Mouse (Mus musculus) neural tube, embryonic 11.5 days (tissue): ENCODE measurements around the gene Tenm4. TPM values are rescaled to one million over a fixed set of nuclear protein-coding genes. Genes with fewer than 3 reads are reported as not detected.
A peak's percentile ranks its signal among the peaks of the same experiment; 100 is the strongest.

Experiments used
- ATAC-seq: fragments of 200-750 bp; cut with Nextera tagmentation; 2 replicates; pipeline ENCODE4 v1.8.0; 2017; ENCODE audit warnings: moderate number of reproducible peaks, mild to moderate bottlenecking, moderate TSS enrichment, moderate library complexity; ENCODE audit not compliant: insufficient read depth, low FRiP score, low TSS enrichment
- DNase-seq: peaks from one replicate; pipeline ENCODE4 v3.0.0-alpha.2; 2015; ENCODE audit warnings: low spot score
- H3K27ac ChIP-seq: fragments of 300-500 bp; sonication (generic); 2 replicates; pipeline ENCODE4 v1.5.1; 2014; ENCODE audit warnings: low read depth, mild to moderate bottlenecking, low read length
- H3K27me3 ChIP-seq: fragments of 300-500 bp; sonication (generic); 2 replicates; pipeline ENCODE4 v1.6.1; 2014; ENCODE audit warnings: mild to moderate bottlenecking, low read length, mixed read lengths; ENCODE audit not compliant: control insufficient read depth, insufficient read depth
- H3K36me3 ChIP-seq: fragments of 300-500 bp; sonication (generic); 2 replicates; pipeline ENCODE4 v1.6.1; 2014; ENCODE audit warnings: mild to moderate bottlenecking, low read length, moderate library complexity, mixed read lengths; ENCODE audit not compliant: control insufficient read depth, insufficient read depth
- H3K4me1 ChIP-seq: fragments of 300-500 bp; sonication (generic); 2 replicates; pipeline ENCODE4 v1.6.1; 2014; ENCODE audit warnings: low read length, mixed read lengths; ENCODE audit not compliant: control insufficient read depth, insufficient read depth
- H3K4me2 ChIP-seq: fragments of 300-500 bp; sonication (generic); 2 replicates; pipeline ENCODE4 v1.6.1; 2014; ENCODE audit warnings: low read depth, mild to moderate bottlenecking, moderate library complexity
- H3K4me3 ChIP-seq: fragments of 300-500 bp; sonication (generic); 2 replicates; pipeline ENCODE4 v1.5.1; 2014; ENCODE audit warnings: low read depth, low read length
- H3K9ac ChIP-seq: fragments of 300-500 bp; sonication (generic); 2 replicates; pipeline ENCODE4 v1.6.1; 2014; ENCODE audit warnings: mild to moderate bottlenecking, low read length
- H3K9me3 ChIP-seq: fragments of 300-500 bp; sonication (generic); 2 replicates; pipeline ENCODE4 v1.6.1; 2016; ENCODE audit warnings: low read length; ENCODE audit not compliant: control insufficient read depth
- WGBS: fragments of 180-500 bp; shearing (Covaris S2); extraction: QIAGEN DNeasy Blood & Tissue Kit; methylation state at CpG from one replicate; pipeline ENCODE4 v1.1.7; 2014; 5-methylcytosine and 5-hydroxymethylcytosine counted together
- polyA plus RNA-seq: library from polyadenylated mRNA; unstranded; fragments of >200 nt; fragmentation: Nextera tagmentation; extraction: Ambion mirVana; gene quantifications from 2 replicates; pipeline ENCODE4 v1.2.1, GENCODE M21; 2014

The Tenm4 gene
- polyA plus RNA-seq, 1 experiment from 2014 or later, result 32.7 TPM

- H3K27me3 ChIP-seq, result no peaks in the 10 kb centered on the region
- H3K4me3 ChIP-seq, result no peak overlapping the region
- no peak overlapping the region for H3K9ac ChIP-seq
- no peak overlapping the region for H3K4me2 ChIP-seq
- no peak for ATAC-seq
- H3K36me3 ChIP-seq, result peaks cover 3% of the 10 kb centered on the region; the same call in 1 of the 2 replicates
- WGBS, result 82% methylated on average over 18 of the region's 18 CpGs
- H3K27ac ChIP-seq, result no peak overlapping the region
- no peak for DNase-seq
- no peaks in the 10 kb centered on the region for H3K9me3 ChIP-seq
- H3K4me1 ChIP-seq, result peaks cover 15% of the 10 kb centered on the region
Measured at GRCm38 (mm10) chr7:96887088-96887654, 716.1 kb downstream of the Tenm4 start.

- no peak for DNase-seq
- Histone ChIP-seq H3K36me3 (peaks cover 6% of the 10 kb centered on the region), H3K27me3 (no peaks in the 10 kb centered on the region), H3K27ac (0 out of 2 replicates have a peak overlapping the region, but pooled peaks have one; percentile 29), H3K9me3 (no peaks in the 10 kb centered on the region), H3K4me3 (no peak overlapping the region), H3K4me1 (peaks cover 15% of the 10 kb centered on the region), H3K4me2 (no peak overlapping the region), H3K9ac (no peak overlapping the region)
- ATAC-seq, result no peak
- 88% methylated on average over 18 of the region's 18 CpGs for WGBS
Measured at GRCm38 (mm10) chr7:96889061-96890034, 718.3 kb downstream of the Tenm4 start.

GRCm38 (mm10) chr7:96890035-96890621 is 719.1 kb downstream of the Tenm4 start:
- 15% methylated on average over 7 of the region's 7 CpGs for WGBS
- Histone ChIP-seq H3K27me3 (no peaks in the 10 kb centered on the region), H3K27ac (0 out of 2 replicates have a peak overlapping the region, but pooled peaks have one; percentile 29), H3K9ac (no peak overlapping the region), H3K9me3 (no peaks in the 10 kb centered on the region), H3K4me3 (no peak overlapping the region), H3K4me1 (peaks cover 15% of the 10 kb centered on the region), H3K4me2 (no peak overlapping the region), H3K36me3 (peaks cover 10% of the 10 kb centered on the region)
- ATAC-seq (peak; percentile 49; the same call in 1 of the 2 replicates), DNase-seq (peak; percentile 57)

DNA sequence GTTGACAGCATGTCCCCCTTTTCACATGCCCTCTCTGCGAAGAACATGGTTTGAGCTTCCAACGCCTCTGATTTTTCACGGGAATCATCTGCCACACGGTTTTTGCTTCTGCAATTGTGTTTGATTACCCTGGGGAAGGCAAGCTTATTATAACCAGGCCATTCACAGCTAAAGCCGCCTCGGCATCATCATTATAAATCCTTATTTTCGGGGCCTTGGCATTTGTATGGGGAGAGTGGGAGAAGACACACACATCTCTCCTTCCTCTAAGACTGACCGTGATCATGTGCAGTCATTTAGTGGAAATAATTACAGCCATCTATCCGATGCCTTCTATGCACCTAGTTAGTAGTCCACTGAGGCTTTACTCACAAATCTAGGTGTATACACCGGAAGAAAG is 719.9 kb downstream of the Tenm4 start:
- no peak for DNase-seq
- Histone ChIP-seq H3K4me3 (no peak overlapping the region), H3K27ac (0 out of 2 replicates have a peak overlapping the region, but pooled peaks have one; percentile 44), H3K9me3 (no peaks in the 10 kb centered on the region), H3K4me1 (peaks cover 15% of the 10 kb centered on the region), H3K9ac (no peak overlapping the region), H3K36me3 (peaks cover 13% of the 10 kb centered on the region), H3K27me3 (no peaks in the 10 kb centered on the region), H3K4me2 (no peak overlapping the region)
- no peak for ATAC-seq
- 72% methylated on average over 10 of the region's 10 CpGs for WGBS

DNA sequence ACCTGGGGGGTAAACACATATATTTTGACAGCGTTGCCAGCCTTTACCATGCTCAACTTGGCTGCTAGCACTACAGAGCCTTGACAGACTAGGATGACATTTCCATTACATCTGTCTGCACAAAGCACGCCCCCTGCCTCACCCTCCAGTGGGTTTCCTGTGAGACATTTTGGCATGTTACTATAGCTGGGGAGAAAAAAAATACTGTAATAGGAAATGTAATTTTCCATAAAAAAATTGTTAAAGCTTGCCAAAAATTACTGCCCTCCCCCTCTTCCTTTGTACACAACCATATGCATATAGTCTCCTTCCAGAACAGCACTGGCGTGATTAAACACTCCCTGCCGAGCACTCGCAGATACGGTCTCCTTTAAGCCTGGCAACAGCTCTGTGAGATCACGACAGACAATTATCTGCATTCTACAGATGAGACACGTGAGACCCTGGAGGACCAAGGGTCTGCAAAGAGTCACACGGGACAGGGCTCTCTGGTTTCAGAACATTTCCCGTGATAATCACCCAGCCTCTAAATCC is 728.1 kb downstream of the Tenm4 start:
- Histone ChIP-seq H3K27me3 (no peaks in the 10 kb centered on the region), H3K36me3 (peaks cover 11% of the 10 kb centered on the region), H3K4me1 (no peaks in the 10 kb centered on the region), H3K27ac (no peak overlapping the region), H3K4me2 (no peak overlapping the region), H3K9ac (no peak overlapping the region), H3K9me3 (no peaks in the 10 kb centered on the region), H3K4me3 (no peak overlapping the region)
- ATAC-seq, result no peak
- no peak for DNase-seq
- 76% methylated on average over 10 of the region's 10 CpGs for WGBS

DNA sequence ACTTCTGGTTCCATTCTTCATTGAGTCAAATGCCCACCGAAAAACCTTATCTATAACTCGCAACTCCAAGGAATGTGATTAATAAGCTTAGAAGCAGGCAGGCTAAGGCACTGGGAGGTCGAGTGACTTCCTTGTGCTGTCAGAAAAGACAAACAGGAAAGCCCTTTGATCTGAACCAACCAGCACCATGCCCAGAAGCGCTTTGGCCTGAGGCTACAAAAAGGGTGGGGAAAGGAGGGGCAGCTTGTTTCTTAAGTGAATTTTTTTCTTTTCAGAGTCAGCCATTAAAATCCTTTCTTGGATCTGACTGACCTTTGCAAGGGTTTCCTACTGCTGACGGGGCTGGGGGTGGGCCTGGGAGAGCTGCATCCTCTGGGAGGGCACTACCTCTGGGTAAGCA is 731.1 kb downstream of the Tenm4 start:
- Histone ChIP-seq H3K4me2 (no peak overlapping the region), H3K36me3 (peaks cover 3% of the 10 kb centered on the region; the same call in 1 of the 2 replicates), H3K27me3 (no peaks in the 10 kb centered on the region), H3K4me3 (no peak overlapping the region), H3K9ac (no peak overlapping the region), H3K4me1 (peaks cover 2% of the 10 kb centered on the region), H3K9me3 (no peaks in the 10 kb centered on the region), H3K27ac (no peak overlapping the region)
- DNase-seq (no peak), ATAC-seq (no peak)
- 56% methylated on average over 5 of the region's 5 CpGs for WGBS

DNA sequence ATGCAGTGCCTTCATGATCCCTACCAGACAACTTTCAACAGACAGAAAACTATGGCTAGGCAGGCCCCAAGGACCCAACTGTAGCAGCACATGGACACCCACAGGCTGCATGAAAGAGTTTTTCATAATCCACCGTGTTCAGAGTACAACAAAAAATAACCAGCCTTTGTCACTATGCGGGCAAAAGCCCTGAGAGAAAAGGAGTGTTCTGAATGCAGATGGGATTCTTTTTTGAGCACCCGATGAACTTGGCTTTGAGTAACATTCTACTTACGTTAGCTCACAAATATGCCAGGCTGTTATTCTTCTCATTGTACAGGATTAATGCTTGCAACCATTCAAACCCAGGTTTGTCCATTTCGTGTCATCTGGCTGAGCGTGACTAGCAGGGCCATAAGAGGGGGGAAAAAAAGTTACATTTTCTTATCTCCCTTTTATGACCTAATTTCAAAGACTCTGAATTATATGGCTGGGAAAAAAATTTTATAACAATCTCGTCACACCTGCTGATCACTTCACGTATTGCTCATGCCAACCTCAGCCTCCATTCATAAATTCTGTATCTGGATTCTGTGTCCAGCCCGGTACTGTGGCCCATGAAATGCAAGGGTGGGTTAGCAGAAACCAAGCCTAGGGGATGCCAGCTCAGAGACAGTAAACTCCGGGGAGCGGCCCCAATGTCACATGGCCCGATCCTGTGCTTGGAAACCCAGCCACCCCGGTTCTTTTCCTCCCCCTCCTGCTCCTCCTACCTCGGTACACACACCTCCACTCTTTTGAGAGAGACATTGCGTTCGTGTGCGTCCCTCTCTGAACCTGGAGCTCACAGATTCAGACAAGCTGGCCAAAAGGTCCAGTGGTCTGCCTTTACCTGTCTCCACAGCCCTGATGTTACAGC is 732.3 kb downstream of the Tenm4 start:
- peaks cover 2% of the 10 kb centered on the region for H3K4me1 ChIP-seq
- H3K9me3 ChIP-seq, result no peaks in the 10 kb centered on the region
- no peak overlapping the region for H3K4me2 ChIP-seq
- H3K4me3 ChIP-seq, result no peak overlapping the region
- 85% methylated on average over 17 of the region's 17 CpGs for WGBS
- no peak overlapping the region for H3K9ac ChIP-seq
- DNase-seq (no peak), ATAC-seq (no peak)
- no peaks in the 10 kb centered on the region for H3K27me3 ChIP-seq
- H3K36me3 ChIP-seq, result peaks cover 3% of the 10 kb centered on the region; the same call in 1 of the 2 replicates
- no peak overlapping the region for H3K27ac ChIP-seq

GRCm38 (mm10) chr7:96904442-96904841 is 733.4 kb downstream of the Tenm4 start:
- no peaks in the 10 kb centered on the region for H3K9me3 ChIP-seq
- DNase-seq, result no peak
- H3K4me2 ChIP-seq, result no peak overlapping the region
- H3K36me3 ChIP-seq, result peaks cover 3% of the 10 kb centered on the region; the same call in 1 of the 2 replicates
- no peak overlapping the region for H3K27ac ChIP-seq
- 56% methylated on average over 3 of the region's 3 CpGs for WGBS
- H3K9ac ChIP-seq, result no peak overlapping the region
- no peak for ATAC-seq
- no peaks in the 10 kb centered on the region for H3K27me3 ChIP-seq
- H3K4me1 ChIP-seq, result peaks cover 2% of the 10 kb centered on the region
- no peak overlapping the region for H3K4me3 ChIP-seq
